Comparison of ENCODE assay signal across 17 mouse cellular contexts in the genomic region with DNA sequence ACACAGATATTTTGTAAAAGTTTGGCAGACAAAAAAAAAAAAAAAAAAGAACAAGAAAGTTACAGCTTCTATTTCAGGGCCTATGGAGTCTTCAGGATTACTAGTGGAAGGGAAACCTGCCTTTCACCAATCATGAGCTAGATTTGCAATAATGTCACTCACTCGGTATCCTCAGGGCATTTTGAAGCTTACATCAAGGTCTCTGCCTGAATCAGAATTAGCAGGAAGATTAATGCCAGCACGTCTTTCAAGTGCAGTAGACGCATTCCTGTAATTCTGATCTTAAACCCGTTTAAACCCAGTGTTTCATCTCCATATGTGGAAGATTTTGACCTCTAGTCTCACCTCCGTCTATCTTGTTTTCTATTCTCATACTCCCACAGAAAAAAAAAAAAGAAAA. TPM values are rescaled to one million over a fixed set of nuclear protein-coding genes. Genes with fewer than 3 reads are reported as not detected.
DNase-seq lines count a peak whose midpoint lies in the region; ATAC-seq lines count a peak whose summit lies in the region.
"Had no signal": no experiment of that assay in that cellular context is flagged by ENCODE, and none has a peak within 500 bp of the region (broad histone marks: within the 10 kb centered on the region; RNA-seq: fewer than 3 reads in every experiment).

No protein-coding gene starts in this region.

- H3K27me3 ChIP-seq in intestine, embryonic 16.5 days (replicated peaks; ENCODE audit: control insufficient read depth, insufficient read depth, low read length), result no peaks in the 10 kb centered on the region
- no peaks in the 10 kb centered on the region for H3K27me3 ChIP-seq in intestine, embryonic 15.5 days (replicated peaks)
- H3K27me3 ChIP-seq in midbrain, embryonic 14.5 days (ENCODE audit: control insufficient read depth, insufficient read depth, low read length), result no peaks in the 10 kb centered on the region
- no peaks in the 10 kb centered on the region for H3K27me3 ChIP-seq in midbrain, embryonic 15.5 days (replicated peaks)
- no peaks in the 10 kb centered on the region for H3K27me3 ChIP-seq in embryonic facial prominence, embryonic 13.5 days
- H3K27me3 ChIP-seq: forebrain, embryonic 13.5 days had no signal

- intact Hi-C loops in left cerebral cortex, postnatal 10 days (cut with DNase I), result no loop called here
- intact Hi-C loops in left cerebral cortex, postnatal 25 days (cut with DNase I), result no loop called here

- H3K9ac ChIP-seq in intestine, embryonic 16.5 days (ENCODE audit: low read depth, low read length), result no peak overlapping the region
- no peak overlapping the region for H3K9ac ChIP-seq in intestine, embryonic 15.5 days
- H3K9ac ChIP-seq in midbrain, embryonic 14.5 days (replicated peaks; ENCODE audit: low read length), result no peak overlapping the region
- no peak overlapping the region for H3K9ac ChIP-seq in midbrain, embryonic 15.5 days
- H3K9ac ChIP-seq in embryonic facial prominence, embryonic 13.5 days, result no peak overlapping the region
- H3K9ac ChIP-seq: forebrain, embryonic 13.5 days had no signal

- 42% methylated on average over 5 of the region's 5 CpGs for WGBS in intestine, embryonic 16.5 days
- 36% methylated on average over 5 of the region's 5 CpGs for WGBS in intestine, embryonic 15.5 days
- WGBS in midbrain, embryonic 14.5 days, result 30% methylated on average over 5 of the region's 5 CpGs
- 23% methylated on average over 5 of the region's 5 CpGs for whole genome bisulfite sequencing in midbrain, embryonic 15.5 days
- WGBS in embryonic facial prominence, embryonic 13.5 days, result 10% methylated on average over 5 of the region's 5 CpGs

- H3K4me1 ChIP-seq in intestine, embryonic 16.5 days (ENCODE audit: control insufficient read depth, insufficient read depth, low read length), result no peaks in the 10 kb centered on the region
- H3K4me1 ChIP-seq in intestine, embryonic 15.5 days (replicated peaks), result 0 out of 2 replicates have a peak, but pooled peaks cover 5% of the 10 kb centered on the region
- H3K4me1 ChIP-seq in midbrain, embryonic 14.5 days (ENCODE audit: control insufficient read depth, insufficient read depth, low read length), result no peaks in the 10 kb centered on the region
- H3K4me1 ChIP-seq in midbrain, embryonic 15.5 days, result no peaks in the 10 kb centered on the region
- peaks cover 14% of the 10 kb centered on the region for H3K4me1 ChIP-seq in embryonic facial prominence, embryonic 13.5 days
- H3K4me1 ChIP-seq: forebrain, embryonic 13.5 days had no signal

- ATAC-seq in intestine, embryonic 16.5 days, result no peak
- no peak for ATAC-seq in intestine, embryonic 15.5 days
- ATAC-seq in midbrain, embryonic 14.5 days (ENCODE audit: low FRiP score, low TSS enrichment), result no peak
- ATAC-seq in midbrain, embryonic 15.5 days (replicated peaks), result no peak
- no peak for ATAC-seq in embryonic facial prominence, embryonic 13.5 days (ENCODE audit: insufficient number of reproducible peaks, insufficient read depth, low FRiP score, low TSS enrichment, low read depth)
- ATAC-seq: forebrain, embryonic 13.5 days; hindbrain, embryonic 16.5 days had no signal

- no peak overlapping the region for H3K4me2 ChIP-seq in intestine, embryonic 16.5 days (ENCODE audit: low read depth, low read length)
- H3K4me2 ChIP-seq in intestine, embryonic 15.5 days (replicated peaks), result no peak overlapping the region
- no peak overlapping the region for H3K4me2 ChIP-seq in midbrain, embryonic 14.5 days (ENCODE audit: low read length)
- H3K4me2 ChIP-seq in midbrain, embryonic 15.5 days, result no peak overlapping the region
- H3K4me2 ChIP-seq in embryonic facial prominence, embryonic 13.5 days, result no peak overlapping the region
- H3K4me2 ChIP-seq: forebrain, embryonic 13.5 days had no signal

- no peaks in the 10 kb centered on the region for H3K36me3 ChIP-seq in intestine, embryonic 16.5 days (ENCODE audit: control insufficient read depth, insufficient read depth, low read length)
- no peaks in the 10 kb centered on the region for H3K36me3 ChIP-seq in intestine, embryonic 15.5 days
- no peaks in the 10 kb centered on the region for H3K36me3 ChIP-seq in midbrain, embryonic 14.5 days (ENCODE audit: control insufficient read depth, insufficient read depth, low read length)
- H3K36me3 ChIP-seq in midbrain, embryonic 15.5 days (replicated peaks), result no peaks in the 10 kb centered on the region
- no peaks in the 10 kb centered on the region for H3K36me3 ChIP-seq in embryonic facial prominence, embryonic 13.5 days

- H3K27ac ChIP-seq in intestine, embryonic 16.5 days (ENCODE audit: low read length), result peak overlapping the region; percentile 37; the same call in 1 of the 2 replicates
- no peak overlapping the region for H3K27ac ChIP-seq in intestine, embryonic 15.5 days
- H3K27ac ChIP-seq in midbrain, embryonic 14.5 days (replicated peaks; ENCODE audit: low read depth, low read length), result no peak overlapping the region
- H3K27ac ChIP-seq in midbrain, embryonic 15.5 days, result no peak overlapping the region
- H3K27ac ChIP-seq in embryonic facial prominence, embryonic 13.5 days, result peak overlapping the region; percentile 51; the same call in 1 of the 2 replicates
- H3K27ac ChIP-seq: forebrain, embryonic 13.5 days had no signal

- H3K9me3 ChIP-seq in intestine, embryonic 16.5 days (ENCODE audit: control insufficient read depth, low read length), result no peaks in the 10 kb centered on the region
- no peaks in the 10 kb centered on the region for H3K9me3 ChIP-seq in intestine, embryonic 15.5 days
- no peaks in the 10 kb centered on the region for H3K9me3 ChIP-seq in midbrain, embryonic 14.5 days (ENCODE audit: control insufficient read depth, low read length)
- no peaks in the 10 kb centered on the region for H3K9me3 ChIP-seq in midbrain, embryonic 15.5 days
- no peaks in the 10 kb centered on the region for H3K9me3 ChIP-seq in embryonic facial prominence, embryonic 13.5 days
- H3K9me3 ChIP-seq: forebrain, embryonic 13.5 days had no signal

- H3K4me3 ChIP-seq in intestine, embryonic 16.5 days (ENCODE audit: low read length), result no peak overlapping the region
- no peak overlapping the region for H3K4me3 ChIP-seq in intestine, embryonic 15.5 days (replicated peaks)
- H3K4me3 ChIP-seq in midbrain, embryonic 14.5 days (replicated peaks; ENCODE audit: low read depth, low read length), result no peak overlapping the region
- no peak overlapping the region for H3K4me3 ChIP-seq in midbrain, embryonic 15.5 days
- H3K4me3 ChIP-seq in embryonic facial prominence, embryonic 13.5 days, result no peak overlapping the region
- H3K4me3 ChIP-seq: forebrain, embryonic 13.5 days had no signal

- peak; percentile 55 for DNase-seq in midbrain, embryonic 14.5 days
- DNase-seq in mesoderm, embryonic 11.5 days (ENCODE audit: low read depth, low spot score), result peak; percentile 51
- no peak for DNase-seq in left cerebral cortex, postnatal 10 days (ENCODE audit: extremely low spot score in 1 of 2, low spot score in 2 of 2)
- no peak for DNase-seq in left cerebral cortex, postnatal 25 days (ENCODE audit: low spot score in 2 of 2)
- DNase-seq: adrenal gland, adult 2 months; cerebellum, adult 2 months; gastrocnemius, postnatal 10 days; heart, postnatal 36 days; kidney, postnatal 4 days; thymus, postnatal 14 days had no signal

RNA-seq across cellular contexts. Expression of gene Pcdh18, which starts 50.6 kb away (rescaled TPM):
- polyA plus RNA-seq in intestine, embryonic 16.5 days (2015; fragmentation: Nextera tagmentation; extraction: Ambion mirVana), result 30.6 and 31.0 TPM in 2 replicates
- 39.9 and 45.5 TPM in 2 replicates for polyA plus RNA-seq in intestine, embryonic 15.5 days (2015; fragmentation: Nextera tagmentation; extraction: Ambion mirVana)
- 32.3 and 53.3 TPM in 2 replicates for polyA plus RNA-seq in midbrain, embryonic 14.5 days (2014; fragmentation: Nextera tagmentation; extraction: Ambion mirVana)
- 38.4 and 39.1 TPM in 2 replicates for polyA plus RNA-seq in midbrain, embryonic 15.5 days (2015; fragmentation: Nextera tagmentation; extraction: Ambion mirVana)
- 143 and 150 TPM in 2 replicates for polyA plus RNA-seq in embryonic facial prominence, embryonic 13.5 days (2015; fragmentation: Nextera tagmentation; extraction: Ambion mirVana)
- total RNA-seq in left cerebral cortex, postnatal 10 days (2021), result 10 to 100 TPM; 13.1 to 18.1 TPM
- 1 to 10 TPM; 5.6 to 7.7 TPM for total RNA-seq in left cerebral cortex, postnatal 25 days (2021)
- total RNA-seq: megakaryocyte-erythroid progenitor cell, adult 5-6 weeks had no signal

Comparison
In these comparisons a context has a peak if more than half of its experiments do, and no peak if none do; other contexts are left out.
1. H3K27ac ChIP-seq: peak in intestine, embryonic 16.5 days (single experiment) and embryonic facial prominence, embryonic 13.5 days (single experiment); none in intestine, embryonic 15.5 days (single experiment), midbrain, embryonic 14.5 days (single experiment) and midbrain, embryonic 15.5 days (single experiment).
2. DNase-seq: peak in midbrain, embryonic 14.5 days (single experiment) and mesoderm, embryonic 11.5 days (single experiment); none in left cerebral cortex, postnatal 10 days (0 of 2) and left cerebral cortex, postnatal 25 days (0 of 2).